25 mouse cellular contexts compared by ENCODE assay signal in the genomic region with DNA sequence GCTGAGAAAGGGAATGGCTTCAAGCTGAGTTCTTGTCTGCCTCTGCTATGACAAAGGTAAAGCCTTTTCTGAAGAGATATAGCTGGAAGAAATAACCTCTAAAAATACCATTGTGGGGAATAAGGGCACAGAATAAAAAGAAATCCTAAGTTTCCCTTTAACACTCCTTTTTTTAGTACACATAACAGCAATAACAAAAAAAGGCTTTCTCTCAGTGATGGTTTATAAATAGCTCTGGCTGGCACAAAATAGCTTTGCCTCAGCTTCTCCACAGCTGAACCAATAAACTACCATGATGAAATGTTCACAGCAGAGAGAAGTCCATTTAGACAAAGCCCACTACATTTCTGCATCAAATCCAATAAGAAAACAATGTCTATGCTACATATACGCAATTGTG.
"Had no signal": no experiment of that assay in that cellular context is flagged by ENCODE, and none has a peak within 500 bp of the region (broad histone marks: within the 10 kb centered on the region; RNA-seq: fewer than 3 reads in every experiment).

No protein-coding gene starts in this region.

- H3K9me3 ChIP-seq: heart, embryonic 13.5 days; heart, embryonic 15.5 days; hindbrain, embryonic 13.5 days; hindbrain, embryonic 15.5 days; kidney, embryonic 15.5 days; limb, embryonic 13.5 days; limb, embryonic 15.5 days had no signal

- H3K27me3 ChIP-seq: heart, embryonic 13.5 days; heart, embryonic 15.5 days; hindbrain, embryonic 13.5 days; hindbrain, embryonic 15.5 days; kidney, embryonic 15.5 days; limb, embryonic 13.5 days; limb, embryonic 15.5 days had no signal

- H3K4me3 ChIP-seq: gastrocnemius, adult 2 months; heart, adult 2 months; heart, embryonic 13.5 days; heart, embryonic 15.5 days; hindbrain, embryonic 13.5 days; hindbrain, embryonic 15.5 days; kidney, embryonic 15.5 days; limb, embryonic 13.5 days; limb, embryonic 15.5 days had no signal

- H3K4me1 ChIP-seq: heart, embryonic 13.5 days; heart, embryonic 15.5 days; hindbrain, embryonic 13.5 days; hindbrain, embryonic 15.5 days; kidney, embryonic 15.5 days; limb, embryonic 13.5 days; limb, embryonic 15.5 days had no signal

- DNase-seq: gastrocnemius, adult 2 months; gastrocnemius, postnatal 10 days; gastrocnemius, postnatal 36 days; heart, adult 2 months; heart, postnatal 14 days; heart, postnatal 36 days; kidney, adult 11 months; kidney, adult 2 months; kidney, adult 9 months; kidney, postnatal 14 days; kidney, postnatal 36 days; layer of hippocampus, adult 9-11 months; layer of hippocampus, postnatal 36 days; left cerebral cortex, postnatal 4 days had no signal

- H3K4me2 ChIP-seq: heart, embryonic 11.5 days; heart, embryonic 13.5 days; heart, embryonic 15.5 days; hindbrain, embryonic 13.5 days; hindbrain, embryonic 15.5 days; kidney, embryonic 15.5 days; limb, embryonic 13.5 days; limb, embryonic 15.5 days had no signal

- H3K27ac ChIP-seq: gastrocnemius, adult 2 months; heart, adult 2 months; heart, embryonic 13.5 days; heart, embryonic 15.5 days; hindbrain, embryonic 13.5 days; hindbrain, embryonic 15.5 days; hindbrain, postnatal 0 days; kidney, embryonic 15.5 days; kidney, postnatal 0 days; limb, embryonic 13.5 days; limb, embryonic 15.5 days had no signal

- H3K9ac ChIP-seq: heart, embryonic 13.5 days; heart, embryonic 15.5 days; hindbrain, embryonic 13.5 days; hindbrain, embryonic 15.5 days; kidney, embryonic 15.5 days; limb, embryonic 13.5 days; limb, embryonic 15.5 days had no signal

- ATAC-seq: hindbrain, postnatal 0 days; intestine, embryonic 16.5 days had no signal
